Mouse (Mus musculus) liver, adult 2 months (tissue): ENCODE measurements around the gene Aadat. TPM values are rescaled to one million over a fixed set of nuclear protein-coding genes. Genes with fewer than 3 reads are reported as not detected.

Experiments used
- DNase-seq: peaks from one replicate; pipeline ENCODE4 v3.0.0-alpha.2; 2011; ENCODE audit warnings: low read depth, low spot score; ENCODE audit errors: extremely low read depth
- H3K27ac ChIP-seq: fragments of 200-500 bp; replicated peaks from 2 replicates; pipeline ENCODE4 v1.5.1; 2012; ENCODE audit warnings: low read depth, mild to moderate bottlenecking, control low read depth, inconsistent platforms, low read length; ENCODE audit not compliant: insufficient read depth
- H3K27me3 ChIP-seq: fragments of 200-500 bp; 2 replicates; pipeline ENCODE4 v1.6.1; 2012; ENCODE audit warnings: mild to moderate bottlenecking, moderate library complexity, low read length, inconsistent platforms; ENCODE audit not compliant: control insufficient read depth, insufficient read depth
- H3K36me3 ChIP-seq: fragments of 200-500 bp; 2 replicates; pipeline ENCODE4 v1.6.1; 2012; ENCODE audit warnings: low read length, inconsistent platforms; ENCODE audit not compliant: control insufficient read depth, insufficient read depth
- H3K4me1 ChIP-seq: fragments of 200-500 bp; 2 replicates; pipeline ENCODE4 v1.6.1; 2011; ENCODE audit warnings: low read length; ENCODE audit not compliant: control insufficient read depth, insufficient read depth
- H3K4me3 ChIP-seq: fragments of 200-500 bp; 2 replicates; pipeline ENCODE4 v1.5.1; 2011; ENCODE audit warnings: low read depth, mild to moderate bottlenecking, control low read depth, low read length, moderate library complexity; ENCODE audit not compliant: insufficient read depth
- H3K79me2 ChIP-seq: fragments of 200-500 bp; 2 replicates; pipeline ENCODE4 v1.6.1; 2012; ENCODE audit warnings: inconsistent platforms, mild to moderate bottlenecking, low read length, moderate library complexity; ENCODE audit not compliant: control insufficient read depth, insufficient read depth
- H3K9ac ChIP-seq: fragments of 200-500 bp; 2 replicates; pipeline ENCODE4 v1.6.1; 2012; ENCODE audit warnings: low read depth, mild to moderate bottlenecking, control low read depth, inconsistent platforms, low read length
- CTCF ChIP-seq: fragments of 200-500 bp; IDR thresholded peaks from 2 replicates; pipeline ENCODE4 v1.5.1; 2011; ENCODE audit warnings: low read depth, low read length, control low read depth
- POLR2A ChIP-seq: fragments of 200-500 bp; IDR thresholded peaks from 2 replicates; pipeline ENCODE4 v1.6.1; 2011; ENCODE audit warnings: low read length, control low read depth; ENCODE audit not compliant: insufficient read depth; ENCODE audit errors: extremely low read depth
- WGBS: fragments of 180-500 bp; shearing (Covaris S2); methylation state at CpG from one replicate; pipeline ENCODE4 v1.1.7; 2018; 5-methylcytosine and 5-hydroxymethylcytosine counted together
- polyA plus RNA-seq: library from polyadenylated mRNA; depleted of rRNA; stranded (reverse); fragments of >200 nt; gene quantifications from 2 replicates; pipeline ENCODE4 v1.2.3, GENCODE M21; 2012; rRNA removed
- total RNA-seq: library from RNA; depleted of rRNA; stranded (reverse); fragments of >200 nt; gene quantifications from 2 replicates; pipeline ENCODE4 v1.2.3, GENCODE M21; 2014; rRNA removed

Aadat gene
- total and polyA plus RNA-seq, 2 experiments = 91.1 to 99.7 TPM

DNA sequence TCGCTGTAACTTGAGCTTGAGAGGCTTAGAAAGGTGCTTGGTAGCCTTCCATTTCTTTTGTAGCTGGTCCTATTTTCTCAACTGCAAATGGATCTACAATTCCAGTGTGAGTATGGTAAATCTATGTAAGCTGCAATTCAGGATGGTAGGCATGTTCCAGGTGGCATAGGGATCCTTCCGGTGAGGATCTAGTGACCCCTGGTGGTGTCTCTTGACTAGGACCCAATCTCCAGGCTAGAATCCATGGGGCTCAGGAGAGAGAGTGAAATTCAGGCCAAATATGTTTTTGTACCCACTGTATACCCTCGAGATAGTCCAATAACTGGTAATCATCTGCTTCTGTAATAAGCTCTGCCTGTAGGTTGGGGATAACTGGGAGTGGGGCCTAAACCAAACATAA, 89.0 kb downstream of the Aadat start:
- Histone ChIP-seq H3K27me3 (no peaks in the 10 kb centered on the region), H3K4me1 (no peaks in the 10 kb centered on the region), H3K4me3 (no peak overlapping the region), H3K79me2 (no peaks in the 10 kb centered on the region), H3K9ac (no peak overlapping the region), H3K36me3 (no peaks in the 10 kb centered on the region), H3K27ac (no peak overlapping the region)
- DNase-seq = peak; percentile 61
- WGBS = 53% methylated on average over 3 of the region's 3 CpGs
- TF ChIP-seq CTCF (peak; percentile 67), POLR2A (no peak)

Other genes with a start within 250 kb of the Aadat start
- not detected in 2 replicates for gene Gm10283, start 2.7 kb upstream of the Aadat start, total RNA-seq
- gene Gm10283, start 2.7 kb upstream of the Aadat start, polyA plus RNA-seq = not detected in 2 replicates
- gene Mfap3l, start 126.9 kb downstream of the Aadat start, total RNA-seq = 0.09 and 0.20 TPM in 2 replicates
- gene Mfap3l, start 126.9 kb downstream of the Aadat start, polyA plus RNA-seq = 0.09 and 0.11 TPM in 2 replicates